Mouse (Mus musculus): Measurements from ENCODE around the gene H2-Eb2. TPM values are rescaled to one million over a fixed set of nuclear protein-coding genes. Genes with fewer than 3 reads are reported as not detected.

The H2-Eb2 gene
- polyA plus RNA-seq, 1 experiment from 2014 or later, result not detected

DNA sequence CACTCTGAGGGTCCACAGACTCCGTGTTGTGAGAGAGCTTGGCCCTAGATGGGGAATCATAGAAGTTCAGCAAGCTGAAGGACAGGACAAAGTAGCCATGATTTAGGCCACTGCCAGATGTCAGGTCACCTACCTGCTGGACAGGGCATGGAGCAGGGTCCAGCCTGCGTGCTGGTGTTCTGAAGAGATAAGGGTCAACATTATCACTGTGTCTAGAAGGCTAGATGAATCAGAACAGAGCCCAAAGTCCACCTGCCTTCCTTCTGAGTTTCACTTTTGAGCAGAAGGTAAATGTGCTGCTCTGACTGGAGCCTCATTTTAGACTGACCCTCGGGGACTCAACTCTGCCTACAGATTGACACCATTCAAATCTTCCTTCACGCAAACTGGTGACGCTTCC is 29.1 kb downstream of the H2-Eb2 start, which contains the start of gene Btnl2:
Gene Btnl2, plus strand, starts transcription at position 284 of the 400 bp plus-strand sequence.
- no peaks in the 10 kb centered on the region for H3K4me1 ChIP-seq (ENCODE audit: control insufficient read depth, low read depth, low read length)
- ATAC-seq (ENCODE audit: low read depth), result no peak
- H3K9ac ChIP-seq (ENCODE audit: low read depth, low read length), result no peak within 1 kb of the TSS
- H3K36me3 ChIP-seq (ENCODE audit: control insufficient read depth, insufficient read depth), result no peaks in the 10 kb centered on the region
- H3K27ac ChIP-seq (ENCODE audit: low read length), result no peak within 1 kb of the TSS
- H3K4me3 ChIP-seq (ENCODE audit: low read depth, low read length), result no peak within 1 kb of the TSS
- 69% methylated on average over 5 of the region's 5 CpGs for WGBS (ENCODE audit: insufficient replicate concordance)
- no peak within 1 kb of the TSS for H3K4me2 ChIP-seq (ENCODE audit: low read depth, low read length)
- H3K27me3 ChIP-seq (ENCODE audit: control insufficient read depth, insufficient read depth, low read depth, low read length), result no peaks in the 10 kb centered on the region
- H3K9me3 ChIP-seq (replicated peaks; ENCODE audit: control insufficient read depth, low read length), result no peaks in the 10 kb centered on the region

DNA sequence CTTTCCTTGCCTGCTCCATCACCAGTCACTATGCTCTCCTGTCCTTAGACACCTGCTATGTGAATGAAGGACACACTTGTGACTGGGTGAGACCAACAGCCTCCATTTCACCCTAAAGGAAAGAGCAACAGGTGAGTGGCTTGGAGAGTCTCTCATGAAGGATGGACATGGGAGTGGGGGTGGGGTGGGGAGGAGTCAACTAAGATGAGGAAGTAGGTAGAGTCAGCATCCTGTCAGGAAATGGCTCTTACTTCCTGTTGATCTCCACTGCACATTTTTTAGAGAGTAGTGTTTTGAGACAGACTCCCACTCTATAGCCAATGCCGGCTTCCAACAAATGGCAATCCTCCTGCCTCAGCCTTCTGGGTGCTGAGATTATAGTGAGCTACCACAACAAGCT is 29.5 kb downstream of the H2-Eb2 start:
- Histone ChIP-seq H3K4me2 (ENCODE audit: low read depth, low read length) (no peak overlapping the region), H3K9ac (ENCODE audit: low read depth, low read length) (no peak overlapping the region), H3K27me3 (ENCODE audit: control insufficient read depth, insufficient read depth, low read depth, low read length) (no peaks in the 10 kb centered on the region), H3K9me3 (replicated peaks; ENCODE audit: control insufficient read depth, low read length) (no peaks in the 10 kb centered on the region), H3K27ac (ENCODE audit: low read length) (no peak overlapping the region), H3K36me3 (ENCODE audit: control insufficient read depth, insufficient read depth) (no peaks in the 10 kb centered on the region), H3K4me3 (ENCODE audit: low read depth, low read length) (no peak overlapping the region), H3K4me1 (ENCODE audit: control insufficient read depth, low read depth, low read length) (no peaks in the 10 kb centered on the region)
- no peak for ATAC-seq (ENCODE audit: low read depth)
- WGBS (ENCODE audit: insufficient replicate concordance), result 18% methylated on average over 1 of the region's 1 CpGs

DNA sequence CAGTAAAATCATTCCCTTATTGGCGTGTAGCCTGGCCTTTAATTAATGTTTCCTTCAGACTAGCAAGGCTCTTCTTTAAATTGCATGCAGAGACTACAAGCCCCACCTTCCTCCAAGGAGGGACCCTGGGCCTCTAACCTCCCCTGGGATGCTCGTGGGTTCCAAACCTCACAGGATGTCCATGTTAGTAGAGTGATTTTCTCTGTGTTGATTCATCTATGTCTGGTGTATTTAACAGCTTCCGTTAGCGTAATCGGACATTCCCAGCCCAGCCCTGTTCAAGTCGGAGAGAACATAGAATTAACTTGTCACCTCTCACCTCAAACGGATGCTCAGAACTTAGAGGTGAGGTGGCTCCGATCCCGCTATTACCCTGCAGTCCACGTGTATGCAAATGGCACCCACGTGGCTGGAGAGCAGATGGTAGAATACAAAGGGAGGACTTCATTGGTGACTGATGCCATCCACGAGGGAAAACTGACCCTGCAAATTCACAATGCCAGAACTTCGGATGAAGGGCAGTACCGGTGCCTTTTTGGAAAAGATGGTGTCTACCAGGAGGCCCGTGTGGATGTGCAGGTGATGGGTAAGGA is 37.6 kb downstream of the H2-Eb2 start:
- Histone ChIP-seq H3K9me3 (replicated peaks; ENCODE audit: control insufficient read depth, low read length) (no peaks in the 10 kb centered on the region), H3K9ac (ENCODE audit: low read depth, low read length) (no peak overlapping the region), H3K4me2 (ENCODE audit: low read depth, low read length) (no peak overlapping the region), H3K36me3 (ENCODE audit: control insufficient read depth, insufficient read depth) (no peaks in the 10 kb centered on the region), H3K4me3 (ENCODE audit: low read depth, low read length) (no peak overlapping the region), H3K4me1 (ENCODE audit: control insufficient read depth, low read depth, low read length) (no peaks in the 10 kb centered on the region), H3K27ac (ENCODE audit: low read length) (no peak overlapping the region), H3K27me3 (ENCODE audit: control insufficient read depth, insufficient read depth, low read depth, low read length) (no peaks in the 10 kb centered on the region)
- no peak for ATAC-seq (ENCODE audit: low read depth)
- WGBS (ENCODE audit: insufficient replicate concordance), result 62% methylated on average over 15 of the region's 15 CpGs

DNA sequence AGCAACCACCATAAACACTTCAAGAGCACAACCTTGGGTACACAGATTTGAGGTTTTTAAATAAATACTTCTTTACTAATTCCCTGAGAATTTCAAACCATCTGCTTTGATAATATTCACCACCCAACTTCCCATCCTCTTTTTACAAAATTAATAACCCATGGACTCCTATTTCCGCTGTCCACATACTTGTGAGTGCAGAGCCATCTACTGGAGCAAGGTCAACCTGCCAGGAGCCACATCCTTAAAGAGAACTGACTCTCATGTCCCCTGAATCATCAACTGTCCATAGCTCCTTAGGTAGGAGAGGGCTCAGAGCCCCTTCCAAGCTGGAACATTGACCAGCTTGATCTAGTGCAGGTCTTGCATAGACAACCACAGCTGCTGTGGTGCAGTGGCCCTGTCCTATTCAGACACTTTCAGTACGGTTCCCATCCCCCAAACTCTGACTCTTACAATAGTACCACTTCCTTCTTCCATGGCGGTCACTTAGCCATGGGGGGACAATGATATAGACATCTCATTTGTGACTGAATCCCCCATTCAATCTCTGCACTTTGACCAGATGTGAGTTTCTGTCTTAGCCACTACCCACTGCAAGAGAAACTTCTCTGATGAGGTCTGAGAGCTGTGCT is 38.3 kb downstream of the H2-Eb2 start:
- 47% methylated on average over 3 of the region's 3 CpGs for WGBS (ENCODE audit: insufficient replicate concordance)

DNA sequence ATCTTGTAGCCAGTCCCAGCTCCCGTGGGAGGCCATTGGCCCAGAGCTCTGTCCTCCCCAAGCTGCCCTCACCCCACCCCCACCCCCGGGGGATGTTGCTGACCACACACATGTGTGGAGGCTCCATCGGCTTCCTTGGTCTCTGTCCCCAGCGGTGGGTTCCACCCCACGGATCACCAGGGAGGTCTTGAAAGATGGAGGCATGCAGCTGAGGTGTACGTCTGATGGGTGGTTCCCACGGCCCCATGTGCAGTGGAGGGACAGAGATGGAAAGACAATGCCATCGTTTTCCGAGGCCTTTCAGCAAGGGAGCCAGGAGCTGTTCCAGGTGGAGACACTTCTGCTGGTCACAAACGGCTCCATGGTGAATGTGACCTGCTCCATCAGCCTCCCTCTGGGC is 39.6 kb downstream of the H2-Eb2 start:
- Histone ChIP-seq H3K27ac (ENCODE audit: low read length) (no peak overlapping the region), H3K9ac (ENCODE audit: low read depth, low read length) (no peak overlapping the region), H3K4me3 (ENCODE audit: low read depth, low read length) (no peak overlapping the region), H3K4me1 (ENCODE audit: control insufficient read depth, low read depth, low read length) (no peaks in the 10 kb centered on the region), H3K36me3 (ENCODE audit: control insufficient read depth, insufficient read depth) (no peaks in the 10 kb centered on the region), H3K9me3 (replicated peaks; ENCODE audit: control insufficient read depth, low read length) (no peaks in the 10 kb centered on the region), H3K4me2 (ENCODE audit: low read depth, low read length) (no peak overlapping the region), H3K27me3 (ENCODE audit: control insufficient read depth, insufficient read depth, low read depth, low read length) (no peaks in the 10 kb centered on the region)
- no peak for ATAC-seq (ENCODE audit: low read depth)
- WGBS (ENCODE audit: insufficient replicate concordance), result 49% methylated on average over 10 of the region's 10 CpGs

More for the DNA sequence above, 38.3 kb downstream of the H2-Eb2 start:
- no peak overlapping the region for H3K4me2 ChIP-seq (ENCODE audit: low read depth, low read length)
- H3K36me3 ChIP-seq (ENCODE audit: control insufficient read depth, insufficient read depth), result no peaks in the 10 kb centered on the region
- no peaks in the 10 kb centered on the region for H3K9me3 ChIP-seq (replicated peaks; ENCODE audit: control insufficient read depth, low read length)
- H3K9ac ChIP-seq (ENCODE audit: low read depth, low read length), result no peak overlapping the region
- no peak for ATAC-seq (ENCODE audit: low read depth)
- H3K4me1 ChIP-seq (ENCODE audit: control insufficient read depth, low read depth, low read length), result no peaks in the 10 kb centered on the region
- no peak overlapping the region for H3K4me3 ChIP-seq (ENCODE audit: low read depth, low read length)
- H3K27ac ChIP-seq (ENCODE audit: low read length), result no peak overlapping the region
- no peaks in the 10 kb centered on the region for H3K27me3 ChIP-seq (ENCODE audit: control insufficient read depth, insufficient read depth, low read depth, low read length)

DNA sequence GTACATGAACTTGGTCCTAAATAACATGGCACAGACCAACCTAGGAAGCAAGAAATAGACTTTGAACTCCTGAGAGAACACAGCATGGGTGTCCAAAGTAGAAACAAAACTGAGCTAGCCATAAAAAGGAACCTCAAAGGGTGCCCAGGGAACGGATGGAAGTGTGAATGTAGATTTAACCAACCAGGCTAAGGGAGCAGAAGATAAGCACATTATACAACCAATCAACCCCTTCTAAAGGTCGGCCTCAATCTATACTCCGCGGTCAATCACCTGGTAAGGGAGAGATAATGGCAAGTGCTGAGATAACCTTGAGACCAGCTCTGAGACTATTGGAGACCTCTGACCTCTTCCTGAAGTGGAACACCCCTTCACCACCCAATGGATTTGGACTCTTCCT is 45.1 kb downstream of the H2-Eb2 start:
- Histone ChIP-seq H3K9me3 (replicated peaks; ENCODE audit: control insufficient read depth, low read length) (no peaks in the 10 kb centered on the region), H3K9ac (ENCODE audit: low read depth, low read length) (no peak overlapping the region), H3K36me3 (ENCODE audit: control insufficient read depth, insufficient read depth) (no peaks in the 10 kb centered on the region), H3K4me2 (ENCODE audit: low read depth, low read length) (no peak overlapping the region), H3K27me3 (ENCODE audit: control insufficient read depth, insufficient read depth, low read depth, low read length) (no peaks in the 10 kb centered on the region), H3K4me3 (ENCODE audit: low read depth, low read length) (no peak overlapping the region), H3K4me1 (ENCODE audit: control insufficient read depth, low read depth, low read length) (no peaks in the 10 kb centered on the region), H3K27ac (ENCODE audit: low read length) (no peak overlapping the region)
- 37% methylated on average over 4 of the region's 4 CpGs for WGBS (ENCODE audit: insufficient replicate concordance)
- no peak for ATAC-seq (ENCODE audit: low read depth)

DNA sequence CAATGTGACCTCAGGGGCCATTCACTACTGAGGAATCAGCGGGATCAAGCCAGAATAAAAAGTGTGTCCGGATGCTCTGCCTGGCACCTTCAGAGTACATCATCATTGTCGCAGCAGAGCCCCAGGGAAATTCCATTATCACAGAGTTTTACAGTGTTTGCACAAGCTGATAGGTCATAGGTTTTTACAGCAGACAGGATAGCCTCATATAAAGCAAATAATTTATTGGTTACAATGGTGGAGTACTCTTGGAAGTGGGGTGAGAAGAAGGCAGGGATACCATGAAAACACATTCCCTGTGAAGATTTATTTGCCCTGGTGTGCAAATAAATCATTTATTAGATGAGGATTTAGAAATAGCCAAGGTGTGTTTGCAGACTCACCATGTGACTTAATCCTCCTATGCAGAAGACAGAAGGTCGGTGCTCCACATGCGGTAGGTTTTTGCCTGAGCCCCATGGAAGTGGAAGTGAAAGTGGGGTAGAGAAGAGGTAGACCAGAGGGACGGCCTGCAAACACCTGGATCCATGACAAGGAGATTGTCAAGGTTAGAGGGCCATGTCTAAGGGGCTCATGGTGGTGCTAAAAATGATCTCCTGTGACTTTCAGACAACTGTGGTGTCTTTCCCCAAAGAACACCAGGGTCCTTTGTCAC is 47.7 kb downstream of the H2-Eb2 start:
- no peak for ATAC-seq (ENCODE audit: low read depth)
- Histone ChIP-seq H3K4me3 (ENCODE audit: low read depth, low read length) (no peak overlapping the region), H3K27ac (ENCODE audit: low read length) (no peak overlapping the region), H3K9me3 (replicated peaks; ENCODE audit: control insufficient read depth, low read length) (no peaks in the 10 kb centered on the region), H3K9ac (ENCODE audit: low read depth, low read length) (no peak overlapping the region), H3K4me1 (ENCODE audit: control insufficient read depth, low read depth, low read length) (no peaks in the 10 kb centered on the region), H3K27me3 (ENCODE audit: control insufficient read depth, insufficient read depth, low read depth, low read length) (no peaks in the 10 kb centered on the region), H3K36me3 (ENCODE audit: control insufficient read depth, insufficient read depth) (no peaks in the 10 kb centered on the region), H3K4me2 (ENCODE audit: low read depth, low read length) (no peak overlapping the region)
- 55% methylated on average over 6 of the region's 6 CpGs for WGBS (ENCODE audit: insufficient replicate concordance)

DNA sequence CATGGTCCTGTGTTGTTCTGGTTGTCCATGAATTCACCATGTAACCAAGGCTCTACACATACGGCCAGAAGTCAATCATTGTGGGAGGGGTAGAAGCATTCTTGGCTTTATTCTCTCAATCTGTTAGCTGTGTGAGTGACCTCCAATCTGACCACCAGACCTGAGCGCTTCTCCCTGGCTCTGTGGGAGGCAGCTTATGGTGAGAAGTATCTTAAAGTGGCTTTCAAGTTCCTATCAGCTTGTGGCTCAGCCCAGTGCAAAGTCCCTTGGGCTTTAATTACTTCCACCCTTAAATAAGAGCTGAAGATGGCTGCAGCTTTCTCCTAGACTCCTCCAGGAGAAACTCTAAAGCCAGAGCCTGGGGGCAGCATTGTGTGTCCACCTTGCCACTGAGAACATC is 51.4 kb downstream of the H2-Eb2 start, which contains the start of gene Btnl1:
Gene Btnl1, plus strand, starts transcription at position 286 of the 400 bp plus-strand sequence.
- no peaks in the 10 kb centered on the region for H3K4me1 ChIP-seq (ENCODE audit: control insufficient read depth, low read depth, low read length)
- no peak within 1 kb of the TSS for H3K4me3 ChIP-seq (ENCODE audit: low read depth, low read length)
- WGBS (ENCODE audit: insufficient replicate concordance), result 57% methylated on average over 2 of the region's 2 CpGs
- H3K27me3 ChIP-seq (ENCODE audit: control insufficient read depth, insufficient read depth, low read depth, low read length), result no peaks in the 10 kb centered on the region
- H3K4me2 ChIP-seq (ENCODE audit: low read depth, low read length), result no peak within 1 kb of the TSS
- no peak within 1 kb of the TSS for H3K27ac ChIP-seq (ENCODE audit: low read length)
- no peaks in the 10 kb centered on the region for H3K9me3 ChIP-seq (replicated peaks; ENCODE audit: control insufficient read depth, low read length)
- H3K36me3 ChIP-seq (ENCODE audit: control insufficient read depth, insufficient read depth), result no peaks in the 10 kb centered on the region
- ATAC-seq (ENCODE audit: low read depth), result no peak
- H3K9ac ChIP-seq (ENCODE audit: low read depth, low read length), result no peak within 1 kb of the TSS
